Mouse (Mus musculus) mesoderm, embryonic 11.5 days (tissue): Measurements from ENCODE around the gene Coro2b.

Experiments used
- DNase-seq: peaks from one replicate; pipeline ENCODE4 v3.0.0-alpha.2; 2012; ENCODE audit warnings: low read depth, low spot score

The Coro2b gene

GRCm38 (mm10) chr9:62536655-62537631 is at the start of gene Coro2b:
Coro2b (minus strand) TSS chr9:62537044.
- DNase-seq = peak; percentile 67

- no peak for DNase-seq
These were observed 40.7 kb upstream of the Coro2b start for GRCm38 (mm10) chr9:62577558-62577957.

DNA sequence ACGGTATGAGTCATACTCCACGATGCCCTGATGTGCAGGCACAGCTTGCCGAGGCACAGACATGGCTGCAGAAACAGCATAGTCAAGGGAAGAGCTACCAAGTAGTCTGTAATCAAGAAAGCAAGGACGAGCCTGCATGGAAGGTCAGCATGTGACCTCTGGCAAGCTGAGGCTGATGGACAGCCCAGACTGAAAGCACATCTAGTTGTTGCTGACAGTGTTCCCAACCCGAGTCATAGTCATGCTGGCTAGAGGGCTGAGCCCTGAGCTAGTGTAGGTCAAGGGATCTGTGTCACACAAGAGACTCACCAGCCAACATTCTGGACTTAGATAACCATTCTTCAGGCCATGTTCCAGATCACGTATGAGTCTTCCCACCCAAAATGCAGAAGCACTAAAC is 32.3 kb upstream of the Coro2b start:
- no peak for DNase-seq

DNA sequence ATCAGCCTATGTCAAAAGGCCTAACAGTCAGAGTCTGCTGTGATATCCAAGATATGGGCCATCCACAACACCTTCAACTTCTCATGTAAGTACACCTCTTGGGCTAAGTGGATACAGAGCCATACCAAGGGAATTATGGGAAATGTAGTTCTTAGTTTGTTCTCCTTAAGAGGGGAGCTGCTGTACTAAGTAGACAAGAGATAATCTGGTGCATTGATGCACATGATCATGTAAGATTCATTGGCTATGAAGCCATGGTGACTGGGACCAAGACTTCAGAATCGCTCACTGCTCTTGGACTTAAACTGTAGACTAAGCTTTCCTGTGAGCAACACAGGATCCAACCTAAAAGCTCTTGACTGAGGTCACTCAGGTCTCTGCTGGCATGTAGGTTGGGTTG is 31.0 kb upstream of the Coro2b start:
- no peak for DNase-seq

- DNase-seq = no peak
These were observed 25.4 kb upstream of the Coro2b start for GRCm38 (mm10) chr9:62562236-62562635.

DNA sequence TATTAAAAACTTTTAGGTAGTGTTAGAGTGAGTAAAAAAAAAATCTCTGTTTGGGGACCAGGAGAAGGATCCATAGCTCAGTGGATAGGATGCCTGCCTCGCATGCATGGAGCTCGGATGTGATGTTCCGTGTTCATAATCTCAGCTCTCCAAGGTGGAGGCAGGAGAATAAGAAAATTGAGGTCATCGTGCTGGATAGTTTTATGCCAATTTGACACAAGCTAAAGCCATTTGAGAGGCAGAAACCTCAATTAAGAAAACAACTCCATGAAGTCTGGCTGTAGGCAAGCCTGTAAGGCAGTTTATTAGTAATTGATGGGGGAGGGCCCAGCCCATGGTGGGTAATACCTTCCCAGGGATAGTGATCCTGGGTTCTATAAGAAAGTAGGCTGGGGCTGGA is 23.6 kb upstream of the Coro2b start:
- DNase-seq = no peak

GRCm38 (mm10) chr9:62560006-62560405 is 23.2 kb upstream of the Coro2b start:
- no peak for DNase-seq

DNA sequence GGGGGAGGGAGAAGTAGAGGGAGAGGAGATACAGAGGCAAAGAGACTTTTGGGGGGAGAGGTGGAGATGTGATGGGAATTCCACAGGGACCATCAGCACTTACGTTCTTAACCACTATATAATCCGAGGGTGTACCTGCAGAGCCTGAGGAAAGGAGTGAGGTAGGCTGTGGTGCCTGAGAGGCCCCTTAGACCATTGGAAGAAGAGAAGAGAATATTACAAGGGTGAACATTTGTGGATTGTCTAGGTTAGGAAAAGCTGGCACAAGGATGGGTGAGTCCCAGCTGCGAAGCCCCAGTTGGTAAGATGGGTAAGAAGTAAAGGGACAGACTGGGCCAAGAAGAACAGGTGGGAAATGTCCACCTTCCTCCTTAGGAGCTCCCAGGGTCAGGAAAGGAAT is 22.6 kb upstream of the Coro2b start:
- DNase-seq = no peak

- no peak for DNase-seq
These were observed 21.2 kb upstream of the Coro2b start for GRCm38 (mm10) chr9:62558058-62558457.

GRCm38 (mm10) chr9:62556748-62557147 is 19.9 kb upstream of the Coro2b start:
- no peak for DNase-seq

- peak; percentile 65 for DNase-seq
These were observed 18.5 kb upstream of the Coro2b start for GRCm38 (mm10) chr9:62555258-62555856.

DNA sequence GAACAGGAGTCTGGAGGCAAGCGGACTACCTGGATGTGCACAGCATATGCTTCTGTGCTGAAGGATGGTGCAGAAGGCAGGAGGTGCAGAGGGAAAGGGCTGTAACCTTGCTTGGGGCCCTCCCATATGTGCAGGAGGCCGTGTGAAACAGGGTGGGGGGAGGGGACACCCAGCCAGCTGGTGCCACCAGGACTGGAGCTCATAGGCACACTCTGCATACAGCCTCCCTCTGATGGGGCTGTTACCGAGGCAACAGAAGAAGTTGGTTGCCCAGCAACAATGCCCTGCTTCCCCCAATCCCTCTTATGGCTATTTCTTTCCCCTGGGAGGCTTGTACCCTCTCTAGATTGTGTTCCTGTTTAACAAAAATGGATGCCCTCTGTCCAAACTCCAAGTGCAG is 17.8 kb upstream of the Coro2b start:
- DNase-seq = peak; percentile 70

GRCm38 (mm10) chr9:62553366-62553940 is 16.6 kb upstream of the Coro2b start:
- peak; percentile 72 for DNase-seq

DNA sequence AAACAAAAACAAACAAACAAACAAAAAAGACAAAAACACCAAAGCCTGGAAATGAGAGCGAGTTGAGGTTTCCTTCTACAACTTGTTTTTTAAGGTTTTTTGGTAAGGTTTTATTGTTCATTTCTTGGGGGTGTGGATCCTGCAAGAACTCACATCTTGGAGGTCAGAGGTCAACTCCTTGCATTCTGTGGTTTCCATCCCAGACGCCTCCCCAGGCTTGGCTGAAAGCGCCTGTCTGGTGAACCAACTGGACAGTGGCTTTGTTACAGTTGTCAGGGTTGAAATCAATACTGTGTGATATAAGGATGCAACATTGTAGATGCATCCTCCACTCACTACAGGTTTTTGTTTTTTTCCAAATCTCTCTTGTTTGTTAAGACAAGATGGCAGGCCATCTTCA is 14.7 kb upstream of the Coro2b start:
- no peak for DNase-seq

DNA sequence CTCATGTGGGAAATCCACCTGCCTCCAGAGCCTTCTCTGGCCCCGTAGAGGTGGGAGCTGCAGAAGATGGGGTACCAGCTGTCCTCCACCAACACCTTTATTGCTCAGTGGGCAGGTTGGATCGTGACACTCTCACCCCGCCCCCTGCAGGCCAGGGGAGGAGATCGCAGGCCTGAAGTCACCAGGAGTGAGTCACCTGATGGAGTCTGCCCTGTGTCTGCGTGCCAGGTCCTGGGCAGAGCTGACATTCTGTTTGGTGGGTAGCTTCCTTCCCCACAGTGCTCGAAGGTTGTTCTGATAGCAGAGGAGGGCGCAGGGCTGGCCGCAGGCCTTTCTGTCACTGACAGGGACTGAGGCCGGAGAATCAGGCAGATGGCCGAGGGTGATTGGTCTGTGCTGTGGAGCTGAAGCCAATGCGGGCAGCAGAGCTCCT is 13.8 kb upstream of the Coro2b start:
- DNase-seq = peak; percentile 59

GRCm38 (mm10) chr9:62549809-62550208 is 13.0 kb upstream of the Coro2b start:
- peak; percentile 88 for DNase-seq

DNA sequence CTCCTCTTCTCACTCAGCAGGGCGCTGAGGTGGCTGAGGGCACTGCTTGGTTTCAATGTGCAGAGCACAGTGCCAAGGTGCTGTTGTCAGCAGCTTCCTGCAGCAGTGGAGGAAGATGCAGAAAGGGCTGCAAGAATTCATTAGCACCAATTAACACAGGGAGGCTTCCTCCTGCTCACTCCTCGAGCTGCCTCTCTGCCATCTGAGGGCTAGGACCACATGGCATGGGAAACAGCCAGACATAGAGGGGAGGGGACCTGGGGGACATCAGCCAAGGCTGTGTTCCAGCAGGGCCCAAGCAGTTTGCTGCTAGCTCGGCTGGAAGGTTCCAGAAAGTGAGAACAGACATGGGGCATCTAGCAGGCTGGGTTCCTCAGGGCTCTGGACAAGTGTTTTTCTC is 10.6 kb upstream of the Coro2b start:
- DNase-seq = no peak

DNA sequence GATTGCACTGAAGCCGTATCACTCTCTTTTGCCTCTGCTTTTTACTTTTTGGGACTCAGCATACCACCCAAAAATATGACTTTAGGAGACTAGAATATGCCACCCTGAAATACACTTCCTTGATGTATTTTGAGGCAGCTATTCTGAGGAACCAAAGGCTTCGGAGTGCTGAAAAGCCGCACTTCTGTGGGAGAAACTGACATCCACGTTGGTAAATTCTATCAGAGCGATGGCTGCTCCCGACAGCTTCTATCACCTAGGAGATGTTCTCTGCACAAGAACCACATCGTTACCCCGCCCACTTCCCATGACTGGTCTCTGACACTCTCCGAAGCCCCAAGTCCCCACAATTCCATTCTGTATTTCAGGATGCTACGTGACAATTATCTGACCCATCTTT is 8.0 kb upstream of the Coro2b start:
- no peak for DNase-seq

DNA sequence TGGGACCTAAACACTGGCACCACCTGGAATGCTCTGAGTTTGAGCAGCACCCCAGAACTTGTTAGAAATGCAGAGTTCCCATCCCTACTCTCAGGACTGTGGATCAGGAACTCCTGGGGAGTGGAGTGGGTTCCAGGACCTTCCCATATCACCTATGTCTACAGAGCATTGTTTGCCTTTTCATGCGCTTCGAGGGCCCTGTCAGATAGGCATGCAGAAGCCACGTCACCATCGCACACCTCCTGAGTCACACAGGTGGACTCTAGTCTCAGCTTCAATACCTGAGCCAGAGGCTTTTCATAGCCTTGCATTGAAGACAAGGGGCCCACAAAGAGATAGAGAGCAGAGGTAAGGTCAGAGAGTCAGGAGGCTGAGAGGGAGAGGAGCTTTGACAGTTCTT is 7.0 kb upstream of the Coro2b start:
- DNase-seq = no peak

DNA sequence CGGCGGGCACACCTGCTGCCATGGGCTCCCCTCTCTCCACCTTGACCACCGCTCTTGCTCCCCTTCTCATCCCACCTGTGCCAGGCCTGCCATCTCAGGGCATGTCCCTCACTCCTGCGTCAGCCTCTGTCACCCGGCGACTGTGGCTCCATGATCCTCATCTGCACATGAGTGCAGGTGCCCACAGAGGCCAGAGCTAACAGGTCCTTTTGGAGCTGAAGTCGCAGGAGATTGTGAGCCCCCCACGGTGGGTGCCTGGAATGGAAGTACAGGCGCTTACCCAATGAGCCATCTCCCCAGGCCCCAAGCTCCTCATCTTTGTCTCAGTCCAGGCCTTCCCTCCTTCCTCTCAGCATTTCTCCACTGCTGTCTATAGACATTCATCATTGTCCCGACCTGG is 4.8 kb upstream of the Coro2b start:
- no peak for DNase-seq

- no peak for DNase-seq
These were observed 4.3 kb upstream of the Coro2b start for GRCm38 (mm10) chr9:62541182-62541581.

DNA sequence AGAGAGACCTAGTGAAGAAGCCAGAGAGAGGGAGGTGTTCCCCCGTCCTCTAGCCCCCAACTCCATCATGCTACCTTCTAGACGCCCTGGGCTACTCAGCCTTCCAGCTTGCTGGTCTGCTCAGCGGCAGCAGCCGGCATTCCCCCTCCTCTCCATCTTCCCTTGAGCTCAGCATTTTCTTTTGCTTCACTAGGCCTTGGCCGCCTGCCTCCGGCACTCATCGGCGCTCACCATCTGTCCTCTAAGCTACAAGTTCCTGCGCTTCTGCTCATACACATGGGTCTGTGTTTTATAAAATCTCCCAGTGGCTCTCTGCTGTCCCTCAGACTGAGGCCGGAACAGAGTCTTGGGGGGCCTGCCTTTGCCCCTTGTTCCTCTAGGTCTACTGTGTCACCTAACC is 3.9 kb upstream of the Coro2b start:
- no peak for DNase-seq

DNA sequence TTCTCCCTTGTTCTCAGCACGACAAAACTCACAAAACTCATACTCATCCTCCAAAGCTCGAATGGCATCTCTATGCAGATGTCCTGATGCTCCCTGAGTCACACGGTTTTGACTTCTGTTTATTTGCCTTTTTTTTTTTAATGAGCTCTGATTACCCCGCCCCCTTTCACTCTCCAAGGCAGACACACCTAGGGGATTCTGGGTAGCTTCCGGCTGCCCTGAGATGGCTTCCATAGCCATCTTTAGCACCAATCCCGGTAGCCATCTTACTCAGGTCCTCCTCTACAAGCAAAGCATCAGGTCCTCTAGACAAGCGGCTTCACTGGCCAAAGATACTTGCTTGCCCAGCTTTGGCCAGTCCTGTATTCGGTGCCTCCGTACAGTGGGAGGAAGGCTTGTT is 3.3 kb upstream of the Coro2b start:
- no peak for DNase-seq
